Mouse (Mus musculus) intestine, postnatal 0 days (tissue): ENCODE results near the gene Kdm6a. TPM values are rescaled to one million over a fixed set of nuclear protein-coding genes. Genes with fewer than 3 reads are reported as not detected.

Experiments used
- ATAC-seq: fragments of 200-750 bp; cut with Nextera tagmentation; 2 replicates; pipeline ENCODE4 v1.8.0; 2017; ENCODE audit warnings: mild to moderate bottlenecking, moderate TSS enrichment, moderate library complexity
- H3K27ac ChIP-seq: fragments of 300-500 bp; sonication (generic); 2 replicates; pipeline ENCODE4 v1.5.1; 2014; ENCODE audit warnings: mild to moderate bottlenecking, low read depth, low read length, moderate library complexity
- H3K27me3 ChIP-seq: fragments of 300-500 bp; sonication (generic); replicated peaks from 2 replicates; pipeline ENCODE4 v1.6.1; 2014; ENCODE audit warnings: low read length, mixed read lengths; ENCODE audit not compliant: control insufficient read depth, insufficient read depth
- H3K36me3 ChIP-seq: fragments of 300-500 bp; sonication (generic); 2 replicates; pipeline ENCODE4 v1.6.1; 2014; ENCODE audit warnings: mild to moderate bottlenecking, moderate library complexity; ENCODE audit not compliant: control insufficient read depth, insufficient read depth
- H3K4me1 ChIP-seq: fragments of 300-500 bp; sonication (generic); replicated peaks from 2 replicates; pipeline ENCODE4 v1.6.1; 2014; ENCODE audit warnings: antibody characterized with exemption, low read length, mixed read lengths; ENCODE audit not compliant: control insufficient read depth, insufficient read depth
- H3K4me2 ChIP-seq: fragments of 300-500 bp; sonication (generic); replicated peaks from 2 replicates; pipeline ENCODE4 v1.6.1; 2014; ENCODE audit warnings: low read depth, mild to moderate bottlenecking, moderate library complexity
- H3K4me3 ChIP-seq: fragments of 300-500 bp; sonication (generic); 2 replicates; pipeline ENCODE4 v1.5.1; 2014; ENCODE audit warnings: low read depth, low read length
- H3K9ac ChIP-seq: fragments of 300-500 bp; sonication (generic); 2 replicates; pipeline ENCODE4 v1.6.1; 2014; ENCODE audit warnings: mild to moderate bottlenecking, low read depth, low read length
- H3K9me3 ChIP-seq: fragments of 300-500 bp; sonication (generic); 2 replicates; pipeline ENCODE4 v1.6.1; 2016; ENCODE audit warnings: mixed run types; ENCODE audit not compliant: control insufficient read depth
- CTCF ChIP-seq: sonication (generic); IDR thresholded peaks from 2 replicates; pipeline ENCODE4 v1.5.1; 2016; ENCODE audit warnings: low read depth, mild to moderate bottlenecking, control low read depth, antibody characterized with exemption, moderate library complexity
- WGBS: fragments of 180-500 bp; shearing (Covaris S2); extraction: QIAGEN DNeasy Blood & Tissue Kit; methylation state at CpG from one replicate; pipeline ENCODE4 v1.1.7; 2014; 5-methylcytosine and 5-hydroxymethylcytosine counted together
- polyA plus RNA-seq: library from polyadenylated mRNA; unstranded; fragments of >200 nt; fragmentation: Nextera tagmentation; extraction: Ambion mirVana; gene quantifications from 2 replicates; pipeline ENCODE4 v1.2.1, GENCODE M21; 2015

The Kdm6a gene
- polyA plus RNA-seq, 1 experiment from 2014 or later, result 9.5 TPM

DNA sequence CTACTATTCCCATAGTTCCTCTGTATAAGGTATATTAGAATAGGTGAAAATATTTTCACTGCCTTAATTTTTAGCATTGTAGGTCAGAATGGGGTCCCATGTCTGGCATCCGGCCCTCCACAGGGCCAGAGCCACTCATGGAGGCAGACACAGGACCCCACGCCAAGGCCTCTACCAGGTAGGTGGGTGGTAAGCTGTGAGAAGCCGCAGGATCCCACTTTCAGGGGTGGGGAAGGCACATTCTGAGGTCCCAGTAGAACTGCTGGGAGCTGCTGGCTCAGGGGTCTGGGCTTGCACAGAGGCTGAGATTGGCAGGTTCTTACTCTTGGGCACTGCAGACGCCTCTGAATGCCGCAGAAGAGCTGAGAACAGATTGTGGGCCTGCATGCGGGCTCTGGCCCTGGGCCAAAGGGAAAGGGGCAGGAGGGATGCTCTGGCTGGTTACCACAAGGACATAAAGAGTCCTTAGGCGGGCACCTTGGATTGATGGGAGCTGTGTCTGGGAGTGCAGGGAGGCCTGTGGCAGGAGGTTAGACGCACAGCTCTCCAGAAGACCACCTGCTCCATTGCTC, 95.9 kb downstream of the Kdm6a start:
- TF ChIP-seq CTCF, result no peak
- no peak for ATAC-seq

DNA sequence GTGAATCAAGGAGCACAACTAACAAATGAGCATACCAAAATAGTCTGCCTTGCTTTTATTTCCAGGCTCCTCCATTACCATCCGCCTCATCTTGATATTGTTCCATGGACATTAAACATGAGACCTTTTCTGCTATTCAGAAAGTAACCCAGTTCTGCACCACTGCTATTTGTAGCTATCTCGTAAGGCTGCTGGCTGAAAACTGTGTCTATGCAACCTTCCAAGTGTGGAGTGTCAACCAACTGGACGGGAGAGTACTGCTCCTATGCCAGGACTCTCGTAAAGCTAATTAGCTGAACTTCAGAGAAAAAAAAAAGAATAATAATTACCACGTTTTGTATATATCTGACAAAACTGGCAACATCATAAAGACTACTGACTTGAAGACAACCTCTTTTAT, 116.2 kb downstream of the Kdm6a start:
- Histone ChIP-seq H3K4me1 (no peaks in the 10 kb centered on the region), H3K27me3 (no peaks in the 10 kb centered on the region), H3K9me3 (no peaks in the 10 kb centered on the region), H3K9ac (no peak overlapping the region), H3K4me2 (no peak overlapping the region), H3K27ac (no peak overlapping the region), H3K36me3 (peaks cover 4% of the 10 kb centered on the region; the same call in 1 of the 2 replicates), H3K4me3 (no peak overlapping the region)
- ATAC-seq, result no peak
- WGBS, result 92% methylated on average over 5 of the region's 5 CpGs
- TF ChIP-seq CTCF, result no peak

More for the DNA sequence above, 95.9 kb downstream of the Kdm6a start:
- WGBS, result 93% methylated on average over 8 of the region's 8 CpGs
- Histone ChIP-seq H3K27ac (no peak overlapping the region), H3K27me3 (no peaks in the 10 kb centered on the region), H3K4me3 (no peak overlapping the region), H3K9ac (no peak overlapping the region), H3K9me3 (no peaks in the 10 kb centered on the region), H3K4me1 (no peaks in the 10 kb centered on the region), H3K4me2 (no peak overlapping the region), H3K36me3 (peaks cover 12% of the 10 kb centered on the region; the same call in 1 of the 2 replicates)

- Histone ChIP-seq H3K27me3 (no peaks in the 10 kb centered on the region), H3K4me2 (no peak overlapping the region), H3K27ac (no peak overlapping the region), H3K9ac (no peak overlapping the region), H3K9me3 (no peaks in the 10 kb centered on the region), H3K4me3 (no peak overlapping the region), H3K36me3 (peaks cover 4% of the 10 kb centered on the region; the same call in 1 of the 2 replicates), H3K4me1 (no peaks in the 10 kb centered on the region)
- TF ChIP-seq CTCF, result no peak
- ATAC-seq, result no peak
Observed at GRCm38 (mm10) chrX:18280134-18280533, 117.8 kb downstream of the Kdm6a start.

Other genes with a start within 250 kb of the Kdm6a start
- not detected in 2 replicates for gene Dusp21, start 16.7 kb upstream of the Kdm6a start, polyA plus RNA-seq